Mouse (Mus musculus): ENCODE results near the gene Lamtor2.

GRCm38 (mm10) chr3:88538271-88539145 lies 14.4 kb downstream of the Lamtor2 start:
- TF ChIP-seq CTCF (IDR thresholded peaks at IDR 0.05; ENCODE audit: control insufficient read depth, insufficient read depth, insufficient replicate concordance, low read depth, low read length) (no peak), POLR2A (IDR thresholded peaks at IDR 0.05; ENCODE audit: control insufficient read depth, low read depth, low read length) (no peak)

Data from testis, adult 2 months (tissue).